Mouse (Mus musculus) retina, adult 2 months (tissue): Measurements from ENCODE around the gene Rex2.
"Not testable (repeated sequence)": the region's sequence is repeated elsewhere in the genome, so short reads cannot be mapped to it uniquely, and the experiment has no call there.

Source experiments
- DNase-seq: peaks from one replicate; pipeline ENCODE4 v3.0.0-alpha.2; 2012; ENCODE audit warnings: low read depth, low spot score

Gene Rex2

DNA sequence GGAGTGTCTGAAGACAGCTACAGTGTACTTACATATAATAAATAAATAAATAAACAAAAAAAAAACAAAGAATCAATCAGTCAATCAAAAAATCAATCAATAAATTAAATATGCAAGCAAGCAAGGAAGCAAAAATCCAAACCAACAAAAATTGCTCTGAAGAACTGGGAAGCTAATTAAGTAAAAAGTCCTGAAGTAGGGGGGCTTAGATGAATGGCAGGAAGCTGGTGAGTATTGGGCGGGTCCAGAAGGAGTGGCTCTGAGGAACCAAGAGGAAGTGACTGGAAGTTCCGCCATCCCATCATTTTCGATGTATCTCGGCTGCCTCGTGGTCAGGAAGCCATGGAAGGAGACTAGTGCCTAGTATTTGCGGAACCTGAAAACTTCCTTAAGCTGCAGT lies at the start of gene Rex2:
Gene Rex2, plus strand, starts transcription at position 301 of the 400 bp plus-strand sequence.
- not testable (repeated sequence) for DNase-seq

DNA sequence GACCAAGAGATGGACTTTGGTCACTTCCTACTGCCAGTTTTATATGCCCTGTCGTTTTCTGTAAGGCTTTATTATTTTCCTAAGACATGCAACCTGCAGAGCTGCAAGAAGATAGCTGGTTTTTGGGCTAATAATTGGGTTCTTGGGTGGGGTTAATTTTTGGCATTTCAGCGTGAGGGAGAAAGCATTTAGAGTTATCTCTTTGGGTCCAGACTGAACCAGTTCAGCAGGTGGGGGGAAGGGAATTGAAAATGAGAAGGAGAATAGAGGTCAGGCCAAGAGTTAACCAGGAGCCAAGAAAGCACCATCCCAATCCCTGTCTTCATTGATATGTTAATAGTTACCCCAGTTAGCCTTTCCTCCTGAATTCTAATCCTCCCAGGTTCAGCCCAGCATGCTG lies 45.1 kb upstream of the Rex2 start:
- DNase-seq, result not testable (repeated sequence)

DNA sequence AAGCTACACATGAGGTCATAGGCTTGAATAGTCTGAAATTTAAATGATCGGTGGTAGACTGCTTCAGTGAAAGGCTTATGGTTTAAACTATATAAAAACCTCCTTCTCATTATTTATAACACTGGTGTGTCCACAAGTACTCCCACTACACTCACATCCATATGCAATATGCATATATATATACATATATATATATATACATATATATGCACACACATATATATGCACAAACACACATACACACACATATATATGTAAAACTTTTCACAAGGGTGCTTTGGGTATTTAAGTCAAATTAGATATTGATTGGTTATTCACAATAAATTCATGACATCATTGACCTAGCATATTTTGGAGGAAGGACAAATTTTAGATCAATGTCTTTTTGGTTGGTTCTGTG lies 3.2 kb upstream of the Rex2 start:
- not testable (repeated sequence) for DNase-seq

DNA sequence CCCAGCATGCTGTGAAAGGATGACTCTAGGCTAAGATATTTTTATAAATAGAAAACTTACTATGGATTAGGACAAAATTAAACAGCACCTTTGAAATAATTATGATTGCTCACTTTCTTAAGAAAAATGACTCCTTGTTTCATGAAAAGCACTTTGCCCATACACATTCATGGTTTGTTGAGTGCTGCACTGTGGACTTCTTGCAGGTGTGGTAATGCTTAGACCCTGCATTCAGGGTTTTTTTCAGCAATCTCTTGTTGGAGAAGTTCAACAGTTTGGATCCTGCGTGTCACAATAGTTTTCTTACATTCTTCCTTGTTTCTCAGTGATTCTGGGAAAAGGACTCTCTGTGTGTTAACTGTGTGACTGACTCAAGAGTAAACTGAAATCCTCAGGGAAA lies 4.7 kb downstream of the Rex2 start:
- not testable (repeated sequence) for DNase-seq

DNA sequence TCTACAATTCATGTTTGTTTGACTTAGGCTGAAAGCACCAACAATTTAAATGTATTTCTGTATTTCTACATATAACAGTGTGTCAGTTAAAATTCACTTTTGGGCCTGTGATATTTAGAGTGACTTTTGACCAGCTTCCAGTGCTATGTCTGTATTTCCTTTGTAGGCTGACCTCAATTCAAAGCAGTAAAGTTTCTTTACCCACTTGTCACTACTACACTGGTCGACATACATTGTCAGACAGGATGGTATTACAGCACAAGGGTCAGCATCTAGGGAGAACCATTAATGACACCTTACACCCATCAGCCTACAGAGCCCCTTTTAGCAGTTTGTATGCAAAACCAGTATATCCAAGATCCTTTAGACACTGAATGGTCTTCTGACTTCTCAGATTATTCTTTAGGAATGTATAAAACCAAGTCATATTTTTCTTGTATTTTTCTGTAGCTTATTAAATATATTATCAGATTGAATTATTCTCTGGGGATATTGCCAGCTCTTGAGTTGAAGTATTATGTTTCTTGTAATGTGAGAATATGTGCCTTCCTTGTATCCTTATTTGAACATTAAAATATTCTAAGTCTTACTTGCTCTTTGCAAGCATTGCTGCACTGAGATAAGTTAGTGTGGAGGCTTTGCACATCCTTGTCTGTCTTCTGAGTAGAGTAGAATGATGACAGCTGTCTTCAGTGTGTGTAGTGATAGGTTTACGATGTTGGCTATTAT lies 9.8 kb downstream of the Rex2 start:
- DNase-seq, result not testable (repeated sequence)

DNA sequence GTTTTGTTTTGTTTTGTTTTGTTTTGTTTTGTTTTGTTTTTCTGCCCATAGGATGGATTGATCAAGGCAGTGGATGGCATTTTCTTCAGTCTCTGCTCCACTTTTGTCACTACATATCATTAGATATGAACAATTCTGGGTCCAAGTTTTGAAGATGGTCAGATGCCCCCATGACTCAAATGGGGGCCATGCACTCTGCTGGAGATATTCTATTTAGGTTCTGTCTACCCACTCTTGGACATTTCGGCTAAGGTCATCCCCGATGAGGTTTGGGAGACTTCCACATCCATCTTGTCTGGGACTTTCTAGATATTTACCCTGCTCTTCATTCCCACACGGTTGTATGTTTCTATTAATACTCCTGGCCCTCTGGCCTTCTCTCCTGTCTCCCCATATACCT lies 42.1 kb downstream of the Rex2 start:
- not testable (repeated sequence) for DNase-seq

DNA sequence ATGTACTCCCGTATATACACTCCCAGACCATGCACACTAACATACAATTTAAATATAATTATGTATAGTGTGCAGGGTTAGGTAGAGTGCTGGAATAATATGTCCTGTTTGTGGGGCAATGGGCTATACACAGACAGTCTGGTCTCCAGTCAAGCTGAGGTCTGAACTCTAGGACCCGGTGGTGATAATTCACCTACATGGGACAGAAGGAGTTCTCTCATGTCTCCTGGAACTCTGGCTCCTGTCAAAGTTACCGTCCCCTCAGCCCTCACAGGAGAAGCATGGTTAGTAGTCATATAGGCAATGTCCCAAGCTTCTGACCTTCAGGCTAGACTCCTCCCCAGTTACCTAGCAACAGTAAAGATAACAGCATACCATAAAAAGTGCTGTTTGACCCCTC lies 44.2 kb downstream of the Rex2 start:
- not testable (repeated sequence) for DNase-seq

DNA sequence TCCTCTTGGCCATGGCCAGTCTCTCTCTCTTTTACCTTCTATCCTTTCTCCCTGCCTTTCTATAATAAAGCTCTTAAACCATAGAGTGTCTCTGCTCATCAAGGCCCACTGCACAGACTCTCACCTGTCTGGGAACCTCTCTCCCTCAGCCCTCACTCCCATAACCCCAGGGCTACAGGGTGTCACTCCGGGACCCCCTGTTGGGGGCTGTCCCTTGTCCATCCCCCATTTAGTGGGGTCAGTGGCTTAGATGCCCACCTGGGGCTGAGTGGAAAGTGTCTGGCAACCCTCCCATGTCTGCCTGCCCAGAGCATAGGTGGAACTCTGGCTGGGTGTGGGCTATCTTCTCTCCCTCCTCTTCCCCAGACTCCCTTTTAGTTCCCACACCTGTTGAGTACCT lies 44.7 kb downstream of the Rex2 start:
- DNase-seq, result not testable (repeated sequence)

DNA sequence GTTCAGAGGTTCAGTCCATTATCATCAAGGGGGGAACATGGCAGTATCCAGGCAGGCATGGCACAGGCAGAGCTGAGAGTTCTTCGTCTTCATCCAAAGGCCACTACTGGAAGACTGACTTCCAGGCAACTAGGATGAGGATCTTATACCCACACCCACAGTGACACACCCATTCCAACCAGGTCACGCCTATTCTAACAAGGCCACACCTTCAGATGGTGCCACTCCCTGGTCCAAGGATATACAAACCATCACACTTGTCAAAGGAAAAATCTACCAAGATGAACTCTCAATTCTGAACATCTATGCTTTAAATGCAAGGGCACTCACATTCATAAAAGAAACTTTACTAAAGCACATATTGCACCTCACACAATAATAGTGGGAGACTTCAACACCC lies 74.0 kb downstream of the Rex2 start:
- not testable (repeated sequence) for DNase-seq

DNA sequence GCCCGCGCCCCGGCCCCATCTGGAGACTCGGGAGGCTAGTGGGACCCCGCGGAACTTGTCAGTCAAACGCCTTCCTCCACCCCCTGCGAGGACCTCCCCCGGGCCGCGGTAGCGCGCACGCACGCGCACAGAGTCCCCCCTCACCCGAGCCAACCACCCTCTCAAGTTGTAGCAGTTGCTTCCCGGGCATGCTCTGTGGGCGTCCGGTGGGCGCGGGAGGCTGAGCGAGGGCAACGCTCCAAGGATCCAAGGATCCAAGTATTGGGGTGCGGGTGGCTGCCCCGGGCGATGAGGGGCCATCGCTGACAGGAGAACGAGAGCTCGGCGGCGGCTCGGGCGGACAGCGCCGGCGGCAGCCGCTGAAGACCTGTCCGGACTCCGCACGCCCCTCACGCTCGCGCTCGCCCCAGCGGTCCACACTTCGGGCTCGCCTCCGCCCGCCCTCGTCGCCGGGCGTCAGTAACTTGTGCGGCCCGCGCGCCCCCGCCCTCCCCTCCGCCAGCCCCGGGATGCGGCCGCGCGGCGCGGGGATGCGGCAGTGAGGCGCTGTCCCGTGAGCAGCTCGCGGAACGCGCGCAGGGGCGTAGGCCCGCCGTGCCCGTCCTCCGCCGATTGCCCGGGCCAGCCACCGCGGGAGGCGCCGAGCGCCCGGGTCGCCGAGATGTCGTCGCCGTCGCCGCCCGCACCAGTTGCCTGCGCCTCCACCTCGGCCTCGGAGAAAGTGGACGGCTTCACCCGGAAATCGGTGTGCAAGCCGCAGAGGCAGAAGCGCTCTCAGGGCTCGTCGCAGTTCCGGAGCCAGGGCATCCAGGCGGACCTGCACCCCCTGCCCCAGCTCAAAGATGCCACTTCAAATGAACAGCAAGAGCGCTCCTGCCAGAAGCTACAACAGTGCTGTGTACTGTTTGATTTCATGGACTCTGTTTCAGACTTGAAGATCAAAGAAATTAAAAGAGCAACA lies 80.3 kb downstream of the Rex2 start:
- DNase-seq, result not testable (repeated sequence)

DNA sequence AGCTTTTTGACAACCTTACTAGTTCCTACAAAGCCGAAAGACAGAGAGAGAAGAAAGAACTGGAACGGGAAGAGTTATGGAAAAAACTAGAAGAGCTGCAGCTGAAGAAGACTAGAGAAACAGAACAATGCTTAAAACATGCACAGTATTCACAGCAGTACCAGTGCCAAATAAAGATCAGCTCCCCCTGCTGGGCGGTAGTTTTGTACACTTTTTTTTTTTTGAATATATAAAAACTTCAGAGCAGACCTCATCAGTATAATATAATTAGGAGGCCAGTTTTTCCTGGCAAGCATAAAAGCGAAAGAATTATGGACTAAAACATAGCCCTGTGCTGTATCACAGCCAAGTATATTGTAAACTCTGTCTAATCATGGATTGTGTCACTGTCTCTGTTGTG lies 82.2 kb downstream of the Rex2 start:
- DNase-seq, result not testable (repeated sequence)
